Mouse (Mus musculus) erythroblast, adult 5-6 weeks (primary cell): Measurements from ENCODE around the gene Cog3. TPM values are rescaled to one million over a fixed set of nuclear protein-coding genes. Genes with fewer than 3 reads are reported as not detected.

Experiments
- ATAC-seq: replicated peaks from 2 replicates; pipeline ENCODE4 v1.8.0; 2016; ENCODE audit warnings: moderate number of reproducible peaks, mild to moderate bottlenecking, moderate TSS enrichment, inconsistent platforms; ENCODE audit not compliant: poor library complexity, low FRiP score, severe bottlenecking
- total RNA-seq, 2 experiments: library from RNA; stranded (forward) in 1 of 2; stranded (reverse) in 1 of 2; fragments of 150-400 nt in 1 of 2; fragments of 200-764, 138-1000 nt in 1 of 2; gene quantifications; 2 replicates each; pipeline versions ENCODE4 v1.2.3 to v1.2.4; 2015 to 2017; ENCODE audit warnings: low replicate concordance in 2 of 2

Cog3 gene
- total RNA-seq, 2 experiments from 2014 or later, result 6.0 to 11.9 TPM

DNA sequence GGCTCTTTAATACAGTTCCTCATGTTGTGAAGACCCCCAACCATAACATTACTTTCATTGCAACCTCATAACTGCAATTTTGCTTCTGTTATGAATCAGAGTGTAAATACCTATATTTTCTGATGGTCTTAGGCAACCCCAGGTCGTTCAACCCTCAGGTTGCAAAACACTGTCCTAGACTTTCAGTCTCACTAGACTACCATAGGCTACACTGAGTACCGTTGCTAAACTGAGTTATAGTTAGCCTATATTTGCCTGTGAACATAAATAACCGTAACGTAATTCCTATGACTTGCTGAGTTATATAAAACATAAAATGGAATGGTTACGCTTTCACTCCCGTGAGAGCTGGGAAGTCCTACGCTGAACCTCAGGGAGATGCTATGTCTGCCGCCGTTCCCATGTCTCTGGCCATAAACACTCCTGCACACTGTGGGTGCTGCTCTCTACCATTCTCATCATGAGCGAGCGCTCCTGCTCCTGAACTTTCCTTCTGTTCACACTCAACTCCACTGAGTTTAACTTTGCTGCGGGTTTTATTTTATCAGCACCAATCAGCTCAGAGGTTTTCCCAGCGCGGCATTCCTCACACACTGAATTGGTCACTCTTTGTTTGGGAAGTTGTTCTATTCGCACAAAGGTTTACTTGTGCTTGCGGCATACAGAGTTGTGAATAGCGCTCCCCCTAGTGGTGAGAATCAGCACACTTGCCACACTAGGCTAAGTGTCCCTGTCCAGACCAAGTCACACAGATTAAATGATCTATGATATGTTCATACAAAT, 13.4 kb upstream of the Cog3 start:
- ATAC-seq, result peak; percentile 91

GRCm38 (mm10) chr14:75761028-75761805, 6.9 kb upstream of the Cog3 start:
- ATAC-seq, result peak; percentile 94

DNA sequence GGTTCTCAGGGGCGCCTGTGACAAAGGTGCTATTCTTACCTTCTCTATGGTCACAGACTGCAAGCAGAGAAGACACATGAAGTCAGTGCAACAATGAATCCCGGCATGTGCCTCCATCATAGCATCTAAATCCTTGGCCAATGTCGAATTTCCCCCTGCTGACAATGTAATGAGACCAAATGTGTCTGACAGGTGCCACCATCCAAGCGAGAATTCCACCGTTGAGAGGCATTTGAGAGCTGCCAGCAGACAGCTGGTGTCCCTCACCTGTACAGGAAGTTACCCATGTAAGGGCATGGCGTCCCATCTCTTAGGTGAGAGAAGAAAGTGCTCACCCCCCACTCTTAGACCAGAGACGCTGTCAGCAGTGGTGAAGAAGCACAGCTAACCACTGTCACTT, 4.1 kb upstream of the Cog3 start:
- ATAC-seq, result no peak

GRCm38 (mm10) chr14:75757821-75758220, 3.5 kb upstream of the Cog3 start:
- ATAC-seq, result no peak

- no peak for ATAC-seq
Measured at GRCm38 (mm10) chr14:75756971-75757370, 2.7 kb upstream of the Cog3 start.

- ATAC-seq, result no peak
Measured at GRCm38 (mm10) chr14:75753206-75753605, 1.1 kb downstream of the Cog3 start.

DNA sequence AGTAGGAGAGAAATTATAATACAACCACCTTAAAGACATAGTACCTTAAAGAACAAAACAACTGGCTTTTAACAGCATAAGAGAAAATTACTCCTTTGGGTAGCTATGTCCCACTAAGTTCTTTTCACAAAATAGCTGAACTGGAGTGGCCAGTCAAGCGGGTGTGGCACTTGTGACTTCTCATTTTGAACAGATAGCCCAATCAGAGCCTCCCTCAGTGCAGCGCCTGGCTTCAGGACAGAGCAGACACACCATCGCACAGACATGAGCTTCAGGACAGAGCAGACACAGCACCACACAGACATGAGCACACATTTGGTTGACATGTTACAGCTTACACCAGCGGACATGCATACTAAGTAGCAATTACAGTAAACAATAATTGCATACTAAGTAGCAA, 3.3 kb downstream of the Cog3 start:
- peak; percentile 66 for ATAC-seq

DNA sequence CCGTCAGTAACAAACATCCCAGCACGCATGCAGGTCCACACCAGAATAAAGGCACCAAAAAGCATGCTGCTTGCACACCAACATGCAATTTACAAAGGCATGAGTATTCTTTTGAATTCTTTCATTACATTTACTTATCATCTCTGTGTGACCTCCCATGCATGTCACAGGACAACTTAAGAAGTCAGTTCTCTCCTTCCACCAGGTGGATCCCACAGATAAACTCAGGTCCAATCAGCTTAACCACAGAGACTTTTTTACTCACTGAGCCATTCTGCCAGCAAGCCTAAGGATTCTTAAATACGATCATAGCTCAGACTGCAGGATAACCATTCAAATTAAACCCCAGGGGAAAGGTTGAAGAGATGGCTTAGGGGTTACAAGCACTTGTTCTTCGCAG, 5.2 kb downstream of the Cog3 start:
- ATAC-seq, result peak; percentile 59

DNA sequence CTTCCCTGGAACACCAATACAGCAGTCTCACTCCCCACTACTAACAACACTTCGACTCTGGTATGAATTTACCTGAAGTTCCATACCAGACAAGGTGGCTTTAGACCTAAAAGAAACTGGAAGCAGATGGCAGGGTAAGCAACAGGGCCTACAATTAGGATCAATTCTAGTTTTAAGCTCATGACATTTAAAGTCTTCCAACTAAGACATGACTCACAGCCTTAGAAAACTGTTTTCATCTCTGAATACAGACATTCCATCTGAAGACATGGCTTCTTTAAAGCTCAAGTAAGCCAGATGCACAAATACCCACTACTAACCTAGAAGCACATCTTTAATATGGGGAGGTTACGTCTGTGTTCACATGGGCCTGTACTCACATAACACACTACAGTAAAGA, 6.4 kb downstream of the Cog3 start:
- no peak for ATAC-seq

- no peak for ATAC-seq
Measured at GRCm38 (mm10) chr14:75741904-75742303, 12.4 kb downstream of the Cog3 start.

DNA sequence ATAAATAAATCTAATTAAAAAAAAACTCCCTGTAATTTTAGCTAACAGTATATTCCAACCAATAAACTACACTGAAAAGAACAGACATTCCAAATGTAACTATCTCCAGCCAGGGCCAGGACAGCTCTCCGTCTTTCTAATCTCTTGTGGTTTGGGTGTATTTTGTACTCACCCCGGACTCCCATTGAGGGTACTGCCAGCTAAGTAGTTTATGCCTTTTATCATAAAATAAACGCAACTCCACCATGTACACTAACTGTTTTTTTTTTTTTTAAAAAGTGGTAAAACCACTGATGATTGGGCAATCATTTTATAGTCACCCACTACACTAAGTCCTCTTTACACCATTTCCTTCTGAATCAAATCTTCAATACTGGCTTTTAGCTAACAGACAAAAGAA, 18.7 kb downstream of the Cog3 start:
- ATAC-seq, result no peak

GRCm38 (mm10) chr14:75732631-75733030, 21.7 kb downstream of the Cog3 start:
- ATAC-seq, result no peak

DNA sequence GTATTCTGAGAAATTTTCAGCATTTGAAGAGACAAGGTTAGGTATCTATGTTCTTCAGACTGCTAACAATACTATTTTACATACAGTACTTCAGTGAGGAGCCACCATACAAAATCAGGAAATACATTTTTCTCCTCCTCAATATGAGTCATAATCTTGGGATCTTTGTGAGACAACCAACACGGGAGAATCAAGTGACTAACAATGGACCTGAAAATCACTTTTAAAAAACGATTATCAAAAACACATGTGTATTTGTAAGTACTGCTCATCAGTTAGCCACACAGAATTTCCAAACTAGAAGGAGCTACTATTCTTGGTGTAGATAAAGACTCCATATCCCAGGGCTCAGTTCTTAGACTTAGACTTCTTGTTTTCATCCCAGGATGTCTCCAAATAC, 23.0 kb downstream of the Cog3 start:
- no peak for ATAC-seq

- ATAC-seq, result no peak
Measured at GRCm38 (mm10) chr14:75728111-75728510, 26.2 kb downstream of the Cog3 start.

DNA sequence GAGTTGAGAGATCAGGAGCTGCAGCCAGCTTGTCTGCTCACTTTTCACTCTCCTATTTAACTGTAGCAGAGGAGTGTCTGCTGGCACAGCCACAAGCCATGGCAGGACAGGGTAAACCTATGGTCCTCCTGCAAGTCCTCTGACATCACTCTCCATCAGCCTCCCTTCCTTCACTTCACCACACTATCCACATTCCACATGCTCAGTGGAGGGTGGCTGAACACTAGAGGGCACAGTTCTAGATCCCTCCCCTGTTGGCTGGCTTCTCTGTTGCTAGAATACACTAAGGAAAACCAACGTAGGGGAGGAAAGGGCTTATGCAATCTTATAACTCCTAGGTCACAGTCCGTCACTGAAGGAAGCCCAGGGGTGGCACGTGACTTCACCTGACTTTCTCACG, 27.3 kb downstream of the Cog3 start:
- ATAC-seq, result peak; percentile 50; the same call in 1 of the 2 replicates

DNA sequence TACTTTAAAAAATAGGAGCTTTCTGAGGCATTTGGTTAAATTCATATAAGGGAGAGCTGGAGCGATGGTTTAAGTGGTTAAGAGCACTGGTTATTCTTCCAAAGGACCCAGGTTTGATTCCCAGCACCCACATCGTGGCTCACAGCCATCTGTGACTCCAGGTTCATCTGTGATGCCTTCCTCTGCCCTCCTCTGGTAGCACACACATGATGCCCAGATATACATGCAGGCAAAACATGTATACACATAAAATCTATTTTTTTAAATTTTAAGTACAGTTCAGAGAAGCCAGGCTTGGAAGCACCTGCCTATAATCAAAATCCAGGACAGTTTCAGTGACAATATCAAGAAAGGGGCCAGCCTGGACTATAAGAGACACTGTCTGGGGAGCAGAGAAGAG, 31.5 kb downstream of the Cog3 start:
- ATAC-seq, result no peak

DNA sequence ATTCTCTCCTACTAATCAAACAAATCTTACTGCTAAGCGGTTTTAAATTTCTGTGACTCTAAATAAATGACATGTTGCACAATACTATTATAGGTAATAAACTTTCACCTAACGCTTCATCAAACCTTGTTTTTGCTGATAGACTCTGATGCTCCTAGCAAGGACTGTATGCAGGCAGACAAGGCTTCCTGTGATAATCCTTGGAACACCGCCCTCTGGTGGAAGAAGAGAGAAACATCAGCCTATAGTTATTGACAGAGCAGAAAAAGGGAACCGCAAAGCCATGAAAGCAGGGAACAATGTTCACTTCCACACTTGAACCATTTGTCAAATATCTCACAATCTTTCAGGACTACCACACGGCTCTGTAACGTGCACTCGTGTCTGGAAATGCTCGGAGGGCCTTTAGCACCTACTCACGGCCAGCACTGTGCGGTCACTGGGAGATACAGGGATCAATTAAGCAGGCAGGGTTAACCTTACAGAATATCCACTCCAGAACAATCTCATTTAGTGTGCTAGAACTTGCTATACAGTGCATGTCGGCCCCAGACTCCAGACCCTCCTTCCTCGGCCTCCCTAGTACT, 32.2 kb downstream of the Cog3 start:
- peak; percentile 86 for ATAC-seq

GRCm38 (mm10) chr14:75720121-75720520, 34.2 kb downstream of the Cog3 start:
- no peak for ATAC-seq

- ATAC-seq, result no peak
Measured at GRCm38 (mm10) chr14:75716410-75716809, 37.9 kb downstream of the Cog3 start.

DNA sequence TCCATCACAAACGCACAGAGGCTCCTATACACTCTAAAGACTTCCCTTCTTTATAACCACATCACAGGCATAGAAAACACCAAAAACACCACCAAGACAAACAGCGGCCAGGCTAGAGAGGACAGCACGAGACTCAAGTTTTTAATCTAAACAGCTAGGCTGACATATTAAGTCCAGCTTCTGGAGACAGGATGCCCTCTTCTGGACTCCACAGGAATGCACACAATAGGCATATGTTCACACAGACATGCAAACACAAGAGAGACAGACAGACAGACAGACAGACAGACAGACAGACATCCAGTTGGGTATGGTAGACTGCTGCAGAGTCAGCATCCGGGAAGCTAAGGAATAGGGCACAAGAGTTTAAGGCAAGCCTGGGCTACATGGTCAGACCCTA, 40.7 kb downstream of the Cog3 start:
- ATAC-seq, result no peak

GRCm38 (mm10) chr14:75712687-75713086, 41.6 kb downstream of the Cog3 start:
- ATAC-seq, result no peak
